Mouse (Mus musculus) cerebellum, adult 2 months (tissue): ENCODE measurements at regions not wholly inside any gene's neighbourhood (a gene's known extent, or its start where the extent isn't known, plus 50 kb on each side); places are given as distances from the start of the nearest gene placed in this dataset.

Experiments
- DNase-seq, 2 experiments: peaks; one replicate each; pipeline ENCODE4 v3.0.0; 2021
- H3K27ac ChIP-seq: fragments of 200-500 bp; 2 replicates; pipeline ENCODE4 v1.5.1; 2012; ENCODE audit warnings: low read length, control low read depth, inconsistent platforms; ENCODE audit not compliant: insufficient read depth
- H3K27me3 ChIP-seq: fragments of 200-500 bp; 2 replicates; pipeline ENCODE4 v1.6.1; 2012; ENCODE audit warnings: inconsistent platforms, mild to moderate bottlenecking, low read length, moderate library complexity; ENCODE audit not compliant: control insufficient read depth, insufficient read depth
- H3K4me1 ChIP-seq: fragments of 200-500 bp; 2 replicates; pipeline ENCODE4 v1.6.1; 2011; ENCODE audit warnings: low read length; ENCODE audit not compliant: control insufficient read depth, insufficient read depth
- H3K4me3 ChIP-seq: fragments of 200-500 bp; replicated peaks from 2 replicates; pipeline ENCODE3; 2011; ENCODE audit warnings: mild to moderate bottlenecking, low read depth, low read length, control low read depth; ENCODE audit not compliant: insufficient read depth
- CTCF ChIP-seq: fragments of 200-500 bp; IDR thresholded peaks from 2 replicates; pipeline ENCODE4 v1.5.1; 2011; ENCODE audit warnings: low read depth, mild to moderate bottlenecking, control low read depth, low read length, moderate library complexity, borderline replicate concordance; ENCODE audit not compliant: insufficient read depth
- POLR2A ChIP-seq: fragments of 200-500 bp; IDR thresholded peaks from 2 replicates; pipeline ENCODE4 v1.6.1; 2011; ENCODE audit warnings: low read length, control low read depth, borderline replicate concordance; ENCODE audit not compliant: insufficient read depth
- WGBS: fragments of 180-500 bp; shearing (Covaris S2); methylation state at CpG from one replicate; pipeline ENCODE4 v1.1.7; 2018; 5-methylcytosine and 5-hydroxymethylcytosine counted together

- no peak overlapping the region for H3K4me3 ChIP-seq
- no peak overlapping the region for H3K27ac ChIP-seq
- 0 out of 2 replicates have a peak, but pooled peaks cover 2% of the 10 kb centered on the region for H3K4me1 ChIP-seq
- WGBS = 58% methylated on average over 2 of the region's 2 CpGs
- H3K27me3 ChIP-seq = no peaks in the 10 kb centered on the region
- TF ChIP-seq POLR2A = no peak
- TF ChIP-seq CTCF = no peak
- DNase-seq = no peak
Measured at GRCm38 (mm10) chr6:12140596-12140995, 233.0 kb downstream of the Phf14 start.

- 57% methylated on average over 3 of the region's 3 CpGs for WGBS
- no peak for TF ChIP-seq CTCF
- no peak for TF ChIP-seq POLR2A
- no peak for DNase-seq
- H3K4me3 ChIP-seq = no peak overlapping the region
- H3K27me3 ChIP-seq = no peaks in the 10 kb centered on the region
- H3K4me1 ChIP-seq = 0 out of 2 replicates have a peak, but pooled peaks cover 2% of the 10 kb centered on the region
- no peak overlapping the region for H3K27ac ChIP-seq
Measured at GRCm38 (mm10) chr6:12145216-12145615, 237.6 kb downstream of the Phf14 start.

GRCm38 (mm10) chr6:12150613-12151333, 243.2 kb downstream of the Phf14 start:
- H3K27me3 ChIP-seq = no peaks in the 10 kb centered on the region; the same call in 1 of the 2 replicates
- no peaks in the 10 kb centered on the region for H3K4me1 ChIP-seq
- H3K27ac ChIP-seq = no peak overlapping the region
- DNase-seq = no peak
- TF ChIP-seq POLR2A = no peak
- no peak overlapping the region for H3K4me3 ChIP-seq
- 33% methylated on average over 3 of the region's 3 CpGs for WGBS

- no peak for TF ChIP-seq POLR2A
- no peak for TF ChIP-seq CTCF
- no peak overlapping the region for H3K4me3 ChIP-seq
- 86% methylated on average over 1 of the region's 1 CpGs for WGBS
- H3K27me3 ChIP-seq = no peaks in the 10 kb centered on the region
- no peak overlapping the region for H3K27ac ChIP-seq
- no peak for DNase-seq
- no peaks in the 10 kb centered on the region for H3K4me1 ChIP-seq
Measured at GRCm38 (mm10) chr6:12163971-12164370, 256.4 kb downstream of the Phf14 start.

- no peak overlapping the region for H3K4me3 ChIP-seq
- H3K4me1 ChIP-seq = peaks cover 4% of the 10 kb centered on the region; the same call in 1 of the 2 replicates
- H3K27ac ChIP-seq = no peak overlapping the region
- DNase-seq = peak in 1 of 2 experiments; percentile 27
- no peak for TF ChIP-seq CTCF
- no peak for TF ChIP-seq POLR2A
- no peaks in the 10 kb centered on the region for H3K27me3 ChIP-seq
- WGBS = 51% methylated on average over 1 of the region's 1 CpGs
Measured at GRCm38 (mm10) chr6:12168533-12168932, 260.9 kb downstream of the Phf14 start.

GRCm38 (mm10) chr6:12169431-12169830, 261.8 kb downstream of the Phf14 start:
- WGBS = 17% methylated on average over 7 of the region's 7 CpGs
- Histone ChIP-seq H3K27me3 (no peaks in the 10 kb centered on the region), H3K4me1 (peaks cover 4% of the 10 kb centered on the region; the same call in 1 of the 2 replicates), H3K4me3 (peak overlapping the region; percentile 61), H3K27ac (peak overlapping the region; percentile 81; the same call in 1 of the 2 replicates)
- TF ChIP-seq POLR2A (0 out of 2 replicates have a peak, but pooled peaks have one; percentile 14), CTCF (no peak)
- DNase-seq = peak; percentile 73 to 87

- no peak for DNase-seq
- WGBS = 91% methylated on average over 4 of the region's 4 CpGs
- no peak overlapping the region for H3K27ac ChIP-seq
- H3K27me3 ChIP-seq = no peaks in the 10 kb centered on the region
- H3K4me1 ChIP-seq = peaks cover 4% of the 10 kb centered on the region; the same call in 1 of the 2 replicates
- no peak overlapping the region for H3K4me3 ChIP-seq
- no peak for TF ChIP-seq POLR2A
- TF ChIP-seq CTCF = no peak
Measured at GRCm38 (mm10) chr6:12170722-12171121, 263.1 kb downstream of the Phf14 start.

GRCm38 (mm10) chr6:12171189-12171588, 263.6 kb downstream of the Phf14 start:
- Histone ChIP-seq H3K27ac (no peak overlapping the region), H3K4me1 (peaks cover 4% of the 10 kb centered on the region; the same call in 1 of the 2 replicates), H3K27me3 (no peaks in the 10 kb centered on the region), H3K4me3 (no peak overlapping the region)
- TF ChIP-seq POLR2A = no peak
- TF ChIP-seq CTCF = no peak
- 91% methylated on average over 2 of the region's 2 CpGs for WGBS
- no peak for DNase-seq
